34 mouse cellular contexts compared by ENCODE assay signal in the genomic region with DNA sequence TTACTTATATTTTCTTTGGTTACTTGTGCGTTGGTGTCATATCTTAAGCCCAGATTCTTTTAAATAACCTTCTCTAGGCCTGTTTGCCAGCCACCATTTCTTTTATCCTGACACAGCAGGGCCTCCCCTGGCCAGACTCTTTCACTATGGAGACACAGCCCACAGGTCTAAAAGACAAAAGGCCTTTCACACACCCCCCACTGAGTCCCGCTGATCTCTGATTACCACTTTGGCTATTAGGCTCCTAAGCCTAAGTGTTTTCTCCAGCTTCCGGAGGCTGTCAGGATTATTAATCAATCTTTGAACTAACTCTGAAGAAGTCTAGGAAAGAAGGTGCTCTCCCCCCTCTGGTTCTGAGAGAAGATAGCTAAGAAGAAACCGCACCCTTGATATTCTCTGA. TPM values are rescaled to one million over a fixed set of nuclear protein-coding genes. Genes with fewer than 3 reads are reported as not detected.
DNase-seq lines count a peak whose midpoint lies in the region; ATAC-seq and TF ChIP-seq lines count a peak whose summit lies in the region.
"Had no signal": no experiment of that assay in that cellular context is flagged by ENCODE, and none has a peak within 500 bp of the region (broad histone marks: within the 10 kb centered on the region; RNA-seq: fewer than 3 reads in every experiment).

No protein-coding gene starts in this region.

- no peak for TF ChIP-seq CTCF in layer of hippocampus, adult 2 months (conservative IDR thresholded peaks at IDR 0.05)

- no peak overlapping the region for H3K9ac ChIP-seq in neural tube, embryonic 11.5 days (ENCODE audit: low read length)
- H3K9ac ChIP-seq in neural tube, embryonic 15.5 days (replicated peaks) = no peak overlapping the region
- H3K9ac ChIP-seq: embryonic facial prominence, embryonic 13.5 days; forebrain, embryonic 15.5 days; heart, embryonic 12.5 days; hindbrain, embryonic 15.5 days; intestine, embryonic 15.5 days; limb, embryonic 13.5 days; liver, embryonic 12.5 days; midbrain, embryonic 15.5 days; stomach, embryonic 15.5 days had no signal

- intact Hi-C loops in heart, postnatal 25 days (cut with DNase I) = loop anchor here (10.0 kb wide), 1 partner anchor 99 kb away; no protein-coding TSS in a partner anchor

- no peaks in the 10 kb centered on the region for H3K27me3 ChIP-seq in neural tube, embryonic 11.5 days (ENCODE audit: control insufficient read depth, insufficient read depth, low read length)
- no peaks in the 10 kb centered on the region for H3K27me3 ChIP-seq in neural tube, embryonic 15.5 days (replicated peaks)
- H3K27me3 ChIP-seq: forebrain, embryonic 15.5 days; hindbrain, embryonic 15.5 days; intestine, embryonic 15.5 days; midbrain, embryonic 15.5 days; stomach, embryonic 15.5 days had no signal

- WGBS in neural tube, embryonic 11.5 days = 3% methylated on average over 4 of the region's 4 CpGs
- WGBS in neural tube, embryonic 15.5 days = 9% methylated on average over 4 of the region's 4 CpGs

- no peaks in the 10 kb centered on the region for H3K9me3 ChIP-seq in neural tube, embryonic 11.5 days (ENCODE audit: control insufficient read depth, low read length)
- H3K9me3 ChIP-seq in neural tube, embryonic 15.5 days (replicated peaks) = no peaks in the 10 kb centered on the region
- H3K9me3 ChIP-seq: embryonic facial prominence, embryonic 13.5 days; forebrain, embryonic 15.5 days; heart, embryonic 12.5 days; hindbrain, embryonic 15.5 days; intestine, embryonic 15.5 days; limb, embryonic 13.5 days; liver, embryonic 12.5 days; midbrain, embryonic 15.5 days; stomach, embryonic 15.5 days had no signal

- DNase-seq in heart, adult 11 months = peak; percentile 53
- no peak for DNase-seq in heart, postnatal 25 days (ENCODE audit: low spot score)
- peak; percentile 53 for DNase-seq in neural tube, embryonic 11.5 days (ENCODE audit: low spot score)
- DNase-seq in embryo, embryonic 11 days = peak; percentile 35
- DNase-seq in retina, postnatal 1 day = peak; percentile 69
- no peak for DNase-seq in layer of hippocampus, adult 2 months (ENCODE audit: low spot score in 2 of 2)
- DNase-seq: adrenal gland, postnatal 14 days; cerebellum, adult 8-10 months; cerebellum, postnatal 36 days; gastrocnemius, postnatal 10 days; heart, adult 18-20 months; heart, postnatal 10 days; kidney, postnatal 25 days; layer of hippocampus, postnatal 36 days; lung, adult 18-20 months; lung, postnatal 10 days; right cerebral cortex, postnatal 4 days; thymus, postnatal 25 days had no signal

- H3K27ac ChIP-seq in neural tube, embryonic 11.5 days (ENCODE audit: low read depth, low read length) = no peak overlapping the region
- H3K27ac ChIP-seq in neural tube, embryonic 15.5 days (replicated peaks) = no peak overlapping the region
- no peak overlapping the region for H3K27ac ChIP-seq in layer of hippocampus, adult 2 months
- H3K27ac ChIP-seq: embryonic facial prominence, embryonic 13.5 days; forebrain, embryonic 15.5 days; hindbrain, embryonic 15.5 days; intestine, embryonic 15.5 days; limb, embryonic 13.5 days; liver, embryonic 12.5 days; midbrain, embryonic 15.5 days; stomach, embryonic 15.5 days had no signal

- ATAC-seq in neural tube, embryonic 11.5 days (ENCODE audit: insufficient read depth, low FRiP score, low TSS enrichment) = no peak
- ATAC-seq in neural tube, embryonic 15.5 days (ENCODE audit: low FRiP score) = no peak
- no peak for ATAC-seq in granulocyte monocyte progenitor cell, adult 5-6 weeks (replicated peaks; ENCODE audit: poor library complexity, severe bottlenecking)
- ATAC-seq: activated CD4-positive, CD25-positive, alpha-beta regulatory T cell, adult 4 months; CD4-positive, CD25-positive, alpha-beta regulatory T cell, adult 4 months; forebrain, embryonic 15.5 days; intestine, embryonic 15.5 days; liver, embryonic 12.5 days had no signal

- H3K4me2 ChIP-seq in neural tube, embryonic 11.5 days (ENCODE audit: low read depth) = no peak overlapping the region
- H3K4me2 ChIP-seq in neural tube, embryonic 15.5 days = no peak overlapping the region
- H3K4me2 ChIP-seq: embryonic facial prominence, embryonic 13.5 days; forebrain, embryonic 15.5 days; heart, embryonic 12.5 days; hindbrain, embryonic 15.5 days; intestine, embryonic 15.5 days; limb, embryonic 13.5 days; liver, embryonic 12.5 days; midbrain, embryonic 15.5 days; stomach, embryonic 15.5 days had no signal

- 0 out of 2 replicates have a peak, but pooled peaks cover 4% of the 10 kb centered on the region for H3K4me1 ChIP-seq in neural tube, embryonic 11.5 days (ENCODE audit: control insufficient read depth, insufficient read depth, low read length)
- H3K4me1 ChIP-seq in neural tube, embryonic 15.5 days = peaks cover 7% of the 10 kb centered on the region; the same call in 1 of the 2 replicates
- H3K4me1 ChIP-seq: forebrain, embryonic 15.5 days; heart, embryonic 12.5 days; hindbrain, embryonic 15.5 days; intestine, embryonic 15.5 days; liver, embryonic 12.5 days; stomach, embryonic 15.5 days had no signal

- no peaks in the 10 kb centered on the region for H3K36me3 ChIP-seq in neural tube, embryonic 11.5 days (ENCODE audit: control insufficient read depth, insufficient read depth, low read length)
- no peaks in the 10 kb centered on the region for H3K36me3 ChIP-seq in neural tube, embryonic 15.5 days
- H3K36me3 ChIP-seq: embryonic facial prominence, embryonic 13.5 days; forebrain, embryonic 15.5 days; heart, embryonic 12.5 days; hindbrain, embryonic 15.5 days; intestine, embryonic 15.5 days; limb, embryonic 13.5 days; liver, embryonic 12.5 days; midbrain, embryonic 15.5 days; stomach, embryonic 15.5 days had no signal

- H3K4me3 ChIP-seq in neural tube, embryonic 11.5 days (ENCODE audit: low read depth, low read length) = no peak overlapping the region
- no peak overlapping the region for H3K4me3 ChIP-seq in neural tube, embryonic 15.5 days (replicated peaks)
- no peak overlapping the region for H3K4me3 ChIP-seq in layer of hippocampus, adult 2 months
- H3K4me3 ChIP-seq: embryonic facial prominence, embryonic 13.5 days; erythroblast, embryonic 14.5 days; forebrain, embryonic 15.5 days; heart, embryonic 12.5 days; hindbrain, embryonic 15.5 days; intestine, embryonic 15.5 days; limb, embryonic 13.5 days; liver, embryonic 12.5 days; midbrain, embryonic 15.5 days; myocyte; stomach, embryonic 15.5 days had no signal

RNA-seq across cellular contexts. Expression of a gene that starts 41.3 kb away (rescaled TPM):
- 1 to 10 TPM in 1 of 2 experiments, under 1 TPM in 1; 0.36 to 1.2 TPM for total RNA-seq in heart, postnatal 25 days (2021)
- polyA plus RNA-seq in neural tube, embryonic 11.5 days (2014; fragmentation: Nextera tagmentation; extraction: Ambion mirVana) = 3.2 and 4.3 TPM in 2 replicates
- 13.1 and 14.7 TPM in 2 replicates for polyA plus RNA-seq in neural tube, embryonic 15.5 days (2015; fragmentation: Nextera tagmentation; extraction: Ambion mirVana)
- total RNA-seq in layer of hippocampus, adult 2 months (2021) = 10 to 100 TPM; 69.7 to 81.2 TPM
- total RNA-seq in granulocyte monocyte progenitor cell, adult 5-6 weeks (2014; fragmentation: Nextera tagmentation) = not detected in 2 replicates
- total RNA-seq in granulocyte monocyte progenitor cell, adult 5-6 weeks (2017) = not detected in 2 replicates
- total RNA-seq: megakaryocyte progenitor cell, adult 5-6 weeks had no signal
- polyA plus RNA-seq: erythroblast, embryonic 14.5 days had no signal

Comparison
In these comparisons a context has a peak if more than half of its experiments do, and no peak if none do; other contexts are left out.
1. DNase-seq: peak in heart, adult 11 months (single experiment), neural tube, embryonic 11.5 days (single experiment), embryo, embryonic 11 days (single experiment) and retina, postnatal 1 day (single experiment); none in heart, postnatal 25 days (single experiment) and layer of hippocampus, adult 2 months (0 of 2).
2. RNA of a gene that starts 41.3 kb away (total RNA-seq): 69.7 to 81.2 TPM in layer of hippocampus, adult 2 months; 0.36 to 1.2 TPM in heart, postnatal 25 days and not detected in granulocyte monocyte progenitor cell, adult 5-6 weeks; every median in the first group is over 10 times any median in the second.